Mouse (Mus musculus) midbrain, embryonic 16.5 days (tissue): ENCODE data around the gene Siglec1. TPM values are rescaled to one million over a fixed set of nuclear protein-coding genes. Genes with fewer than 3 reads are reported as not detected.

ENCODE experiments used
- ATAC-seq: fragments of 200-750 bp; cut with Nextera tagmentation; 2 replicates; pipeline ENCODE4 v1.8.0; 2017; ENCODE audit warnings: moderate TSS enrichment
- H3K27ac ChIP-seq: fragments of 300-500 bp; sonication (generic); 2 replicates; pipeline ENCODE4 v1.5.1; 2014; ENCODE audit warnings: mild to moderate bottlenecking, low read length, mixed read lengths
- H3K27me3 ChIP-seq: fragments of 300-500 bp; sonication (generic); 2 replicates; pipeline ENCODE4 v1.6.1; 2014; ENCODE audit warnings: low read depth, low read length, mixed read lengths; ENCODE audit not compliant: control insufficient read depth, insufficient read depth
- H3K36me3 ChIP-seq: fragments of 300-500 bp; sonication (generic); 2 replicates; pipeline ENCODE4 v1.6.1; 2014; ENCODE audit warnings: mild to moderate bottlenecking, low read length, moderate library complexity, mixed read lengths; ENCODE audit not compliant: control insufficient read depth, insufficient read depth
- H3K4me1 ChIP-seq: fragments of 300-500 bp; sonication (generic); 2 replicates; pipeline ENCODE4 v1.6.1; 2014; ENCODE audit warnings: mild to moderate bottlenecking, low read length, mixed read lengths; ENCODE audit not compliant: control insufficient read depth, insufficient read depth
- H3K4me2 ChIP-seq: fragments of 300-500 bp; sonication (generic); 2 replicates; pipeline ENCODE4 v1.6.1; 2014; ENCODE audit warnings: mild to moderate bottlenecking, low read length, mixed read lengths
- H3K4me3 ChIP-seq: fragments of 300-500 bp; sonication (generic); 2 replicates; pipeline ENCODE4 v1.5.1; 2014; ENCODE audit warnings: low read depth, mild to moderate bottlenecking, low read length, moderate library complexity, mixed read lengths
- H3K9ac ChIP-seq: fragments of 300-500 bp; sonication (generic); 2 replicates; pipeline ENCODE4 v1.6.1; 2014; ENCODE audit warnings: low read depth, low read length, mixed read lengths
- H3K9me3 ChIP-seq: fragments of 300-500 bp; sonication (generic); replicated peaks from 2 replicates; pipeline ENCODE4 v1.6.1; 2014; ENCODE audit warnings: mild to moderate bottlenecking, low read length, mixed read lengths; ENCODE audit not compliant: control insufficient read depth, poor library complexity, severe bottlenecking
- WGBS: fragments of 180-500 bp; shearing (Covaris S2); extraction: QIAGEN DNeasy Blood & Tissue Kit; methylation state at CpG from one replicate; pipeline ENCODE4 v1.1.7; 2014; 5-methylcytosine and 5-hydroxymethylcytosine counted together
- polyA plus RNA-seq: library from polyadenylated mRNA; unstranded; fragments of >200 nt; fragmentation: Nextera tagmentation; extraction: Ambion mirVana; gene quantifications from 2 replicates; pipeline ENCODE4 v1.2.1, GENCODE M21; 2015

Siglec1 gene
- 0.15 and 0.18 TPM in 2 replicates for polyA plus RNA-seq

GRCm38 (mm10) chr2:131086667-131087390 lies at the start of gene Siglec1:
TSS of gene Siglec1 (minus strand) at chr2:131086765.
- Histone ChIP-seq H3K9me3 (no peaks in the 10 kb centered on the region), H3K27ac (no peak within 1 kb of the TSS), H3K9ac (no peak within 1 kb of the TSS), H3K4me3 (no peak within 1 kb of the TSS), H3K4me2 (no peak within 1 kb of the TSS), H3K4me1 (no peaks in the 10 kb centered on the region), H3K36me3 (no peaks in the 10 kb centered on the region), H3K27me3 (no peaks in the 10 kb centered on the region)
- no peak for ATAC-seq
- 83% methylated on average over 11 of the region's 11 CpGs for WGBS

GRCm38 (mm10) chr2:131135521-131136139 lies 49.1 kb upstream of the Siglec1 start:
- WGBS, result 77% methylated on average over 11 of the region's 11 CpGs
- H3K36me3 ChIP-seq, result no peaks in the 10 kb centered on the region
- no peak overlapping the region for H3K9ac ChIP-seq
- H3K4me1 ChIP-seq, result no peaks in the 10 kb centered on the region
- H3K4me2 ChIP-seq, result no peak overlapping the region
- no peak overlapping the region for H3K4me3 ChIP-seq
- ATAC-seq, result no peak
- H3K27ac ChIP-seq, result no peak overlapping the region
- H3K27me3 ChIP-seq, result no peaks in the 10 kb centered on the region
- H3K9me3 ChIP-seq, result no peaks in the 10 kb centered on the region

DNA sequence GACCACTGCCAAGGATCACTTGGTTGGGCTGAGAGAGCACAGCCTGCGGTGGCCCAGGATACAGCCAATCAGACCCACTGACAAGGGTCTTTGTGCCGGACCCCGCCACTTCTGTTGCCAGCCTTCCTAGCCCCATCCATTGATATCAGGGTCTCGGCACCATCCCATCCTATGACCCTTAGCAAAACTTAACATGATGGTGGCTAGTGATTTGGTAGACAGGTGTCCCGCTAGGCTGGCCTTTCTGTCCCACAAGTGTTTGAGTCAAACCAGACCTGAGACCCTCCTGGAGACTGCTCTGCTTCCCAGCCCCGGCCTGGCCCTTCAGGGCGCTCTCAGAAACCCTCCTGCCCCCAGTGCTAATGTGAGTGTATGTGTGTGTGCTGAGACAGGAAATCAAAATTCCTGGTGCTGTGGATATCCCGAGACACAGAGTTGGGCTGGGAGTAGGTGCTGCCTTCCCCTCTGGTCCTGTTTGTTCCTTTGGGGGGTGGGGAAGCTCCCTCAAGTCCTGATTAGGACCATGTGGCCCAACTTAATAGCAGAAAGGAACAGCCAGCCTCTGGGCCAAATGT lies 48.3 kb upstream of the Siglec1 start:
- no peaks in the 10 kb centered on the region for H3K4me1 ChIP-seq
- no peaks in the 10 kb centered on the region for H3K27me3 ChIP-seq
- no peaks in the 10 kb centered on the region for H3K9me3 ChIP-seq
- H3K27ac ChIP-seq, result no peak overlapping the region
- no peak overlapping the region for H3K4me3 ChIP-seq
- no peak for ATAC-seq
- no peaks in the 10 kb centered on the region for H3K36me3 ChIP-seq
- H3K9ac ChIP-seq, result no peak overlapping the region
- no peak overlapping the region for H3K4me2 ChIP-seq
- 85% methylated on average over 8 of the region's 8 CpGs for WGBS

DNA sequence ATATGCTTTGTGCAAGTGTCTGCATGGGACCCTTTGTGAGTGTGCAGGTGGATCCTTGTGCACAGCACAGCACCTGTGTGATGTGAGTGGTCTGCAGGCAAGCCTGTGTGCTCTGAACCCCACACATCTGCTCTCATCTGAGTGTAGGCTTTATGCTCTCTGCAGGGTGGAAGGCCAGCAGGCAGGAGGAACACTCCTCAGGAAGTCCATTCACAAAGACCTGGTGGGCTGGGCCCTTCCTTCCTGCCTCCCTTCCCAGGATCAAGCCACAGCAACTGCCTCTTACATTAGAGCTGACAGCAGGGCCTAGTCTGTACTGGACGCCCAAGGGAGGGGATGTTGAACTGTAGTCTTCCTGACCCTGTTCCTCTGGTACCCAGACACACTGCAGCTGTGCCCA lies 47.8 kb upstream of the Siglec1 start:
- no peak overlapping the region for H3K4me3 ChIP-seq
- no peaks in the 10 kb centered on the region for H3K27me3 ChIP-seq
- 0 out of 2 replicates have a peak overlapping the region, but pooled peaks have one; percentile 31 for H3K9ac ChIP-seq
- 43% methylated on average over 1 of the region's 1 CpGs for WGBS
- H3K4me1 ChIP-seq, result no peaks in the 10 kb centered on the region
- no peaks in the 10 kb centered on the region for H3K9me3 ChIP-seq
- H3K27ac ChIP-seq, result no peak overlapping the region
- H3K36me3 ChIP-seq, result no peaks in the 10 kb centered on the region
- no peak overlapping the region for H3K4me2 ChIP-seq
- no peak for ATAC-seq

DNA sequence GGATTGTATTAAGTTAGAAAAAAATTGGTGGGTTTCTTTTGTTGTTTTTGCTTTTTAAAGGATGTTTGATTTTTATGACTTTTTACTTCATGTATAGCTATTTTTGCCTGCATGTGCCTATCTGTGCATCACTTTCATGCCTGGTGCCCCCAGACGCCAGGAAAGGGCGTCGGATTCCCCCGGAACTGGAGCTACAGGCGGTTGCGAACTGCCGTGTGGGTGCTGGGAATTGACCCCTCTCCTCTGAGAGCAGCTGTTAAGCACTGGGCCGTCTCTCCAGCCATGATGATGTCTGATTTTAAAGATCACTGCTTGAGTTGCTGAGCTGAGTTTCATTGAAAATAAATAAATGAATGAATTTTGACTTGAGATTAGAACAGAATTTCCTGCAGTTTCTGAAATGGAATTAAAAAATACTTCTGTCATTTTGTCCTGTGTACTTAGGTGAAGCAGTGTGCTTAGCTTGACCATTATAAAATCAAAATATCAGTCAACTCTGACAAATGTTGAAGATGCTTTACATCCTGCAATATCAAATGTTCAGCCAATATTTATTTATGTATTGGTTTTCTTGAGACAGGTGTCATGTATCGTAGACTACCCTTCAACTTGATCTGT lies 46.5 kb upstream of the Siglec1 start, which contains the start of gene Gm11037:
Gene Gm11037 (plus strand): TSS at position 568 of the 618 bp plus-strand sequence.
- H3K4me2 ChIP-seq, result no peak within 1 kb of the TSS
- no peaks in the 10 kb centered on the region for H3K27me3 ChIP-seq
- H3K36me3 ChIP-seq, result no peaks in the 10 kb centered on the region
- no peak within 1 kb of the TSS for H3K4me3 ChIP-seq
- no peak for ATAC-seq
- no peaks in the 10 kb centered on the region for H3K4me1 ChIP-seq
- 0 out of 2 replicates have a peak within 1 kb of the TSS, but pooled peaks have one; percentile 31 for H3K9ac ChIP-seq
- WGBS, result 84% methylated on average over 9 of the region's 9 CpGs
- H3K9me3 ChIP-seq, result no peaks in the 10 kb centered on the region
- no peak within 1 kb of the TSS for H3K27ac ChIP-seq

DNA sequence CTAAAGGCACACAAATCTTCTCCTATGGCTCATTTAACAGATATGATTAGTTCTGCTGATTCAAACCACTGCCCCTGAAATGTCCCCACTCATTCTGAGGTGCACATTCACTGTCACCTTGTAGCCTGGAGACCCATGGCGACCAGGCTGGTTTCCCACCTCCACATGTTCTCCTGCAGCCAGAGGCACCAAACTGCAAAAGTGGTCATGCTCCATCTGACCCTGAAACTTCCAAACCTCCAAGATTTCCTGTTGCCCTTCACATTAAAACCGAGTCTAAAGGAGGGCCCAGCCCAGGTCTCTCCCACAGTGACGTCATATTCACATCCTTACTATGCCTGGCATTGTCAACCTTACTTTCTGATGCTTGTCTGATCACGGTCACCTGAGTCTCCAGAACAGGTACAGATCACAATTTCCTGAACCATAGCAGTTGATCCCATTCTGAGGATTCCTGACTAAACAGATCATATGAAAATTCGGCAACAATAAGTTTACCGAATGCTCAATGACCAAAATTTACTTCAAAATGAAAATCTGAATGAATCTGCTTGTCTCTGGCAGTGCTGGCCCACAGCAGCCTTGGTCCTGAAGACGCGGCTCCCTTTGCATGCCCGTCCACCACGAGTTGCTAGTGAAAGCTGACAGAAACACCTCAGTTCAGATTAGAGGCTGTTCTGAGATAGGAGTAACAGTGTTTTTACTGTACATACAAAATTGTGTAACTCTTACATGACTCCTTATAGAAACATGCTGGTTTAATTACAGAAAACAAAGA lies 45.7 kb upstream of the Siglec1 start:
- Histone ChIP-seq H3K4me2 (no peak overlapping the region), H3K9ac (no peak overlapping the region), H3K27ac (no peak overlapping the region), H3K9me3 (no peaks in the 10 kb centered on the region), H3K27me3 (no peaks in the 10 kb centered on the region), H3K4me3 (no peak overlapping the region), H3K4me1 (peaks cover 2% of the 10 kb centered on the region), H3K36me3 (no peaks in the 10 kb centered on the region)
- no peak for ATAC-seq
- WGBS, result 84% methylated on average over 10 of the region's 10 CpGs

DNA sequence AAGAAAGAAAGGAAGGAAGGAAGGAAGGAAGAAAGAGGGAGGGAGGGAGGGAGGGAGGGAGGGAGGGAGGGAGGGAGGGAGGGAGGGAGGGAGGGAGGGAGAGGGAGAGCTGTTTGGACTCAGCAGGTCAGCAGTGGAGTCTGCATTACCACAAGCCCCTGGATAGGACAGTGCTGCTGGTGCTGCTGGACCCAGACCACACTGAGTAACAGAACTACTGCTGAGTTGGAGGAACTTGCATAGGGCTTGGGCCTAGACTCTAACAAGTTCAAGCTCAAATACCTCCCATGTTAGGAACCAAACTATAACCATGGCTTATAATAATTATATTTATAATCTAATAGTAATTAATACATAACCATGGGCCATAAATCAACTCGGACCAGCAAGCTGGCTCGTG lies 44.3 kb upstream of the Siglec1 start:
- Histone ChIP-seq H3K36me3 (no peaks in the 10 kb centered on the region), H3K9me3 (no peaks in the 10 kb centered on the region), H3K4me1 (peaks cover 6% of the 10 kb centered on the region), H3K9ac (no peak overlapping the region), H3K27ac (no peak overlapping the region), H3K4me2 (no peak overlapping the region), H3K4me3 (no peak overlapping the region), H3K27me3 (no peaks in the 10 kb centered on the region)
- 96% methylated on average over 2 of the region's 2 CpGs for WGBS
- ATAC-seq, result no peak

GRCm38 (mm10) chr2:131129836-131130235 lies 43.3 kb upstream of the Siglec1 start:
- WGBS, result 85% methylated on average over 5 of the region's 5 CpGs
- H3K9ac ChIP-seq, result no peak overlapping the region
- no peak overlapping the region for H3K4me3 ChIP-seq
- H3K9me3 ChIP-seq, result no peaks in the 10 kb centered on the region
- H3K4me1 ChIP-seq, result peaks cover 6% of the 10 kb centered on the region
- H3K27ac ChIP-seq, result no peak overlapping the region
- no peak overlapping the region for H3K4me2 ChIP-seq
- H3K27me3 ChIP-seq, result no peaks in the 10 kb centered on the region
- no peaks in the 10 kb centered on the region for H3K36me3 ChIP-seq
- no peak for ATAC-seq
